Mouse (Mus musculus): ENCODE data around the gene Nup133.

Gene Nup133

DNA sequence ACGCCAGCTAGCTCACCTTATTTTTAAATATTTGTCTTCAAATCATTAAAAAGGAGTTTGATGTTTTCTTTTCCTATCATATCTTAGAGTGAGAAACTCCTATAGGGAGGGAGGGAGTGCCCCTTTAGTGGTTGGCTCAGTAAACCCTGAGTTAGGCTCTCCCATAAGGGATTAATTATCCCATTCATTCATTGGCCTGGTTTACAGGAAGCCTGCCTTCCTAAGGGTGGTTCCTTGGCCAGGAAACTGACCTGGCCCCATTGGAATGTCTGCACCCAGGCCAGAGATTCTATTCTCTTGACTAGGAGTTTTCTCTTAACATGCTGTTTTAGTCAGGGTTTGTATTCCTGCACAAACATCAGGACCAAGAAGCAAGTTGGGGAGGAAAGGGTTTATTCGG, 61.1 kb downstream of the Nup133 start:
- DNase-seq (ENCODE audit: low spot score in 2 of 2), result no peak

DNA sequence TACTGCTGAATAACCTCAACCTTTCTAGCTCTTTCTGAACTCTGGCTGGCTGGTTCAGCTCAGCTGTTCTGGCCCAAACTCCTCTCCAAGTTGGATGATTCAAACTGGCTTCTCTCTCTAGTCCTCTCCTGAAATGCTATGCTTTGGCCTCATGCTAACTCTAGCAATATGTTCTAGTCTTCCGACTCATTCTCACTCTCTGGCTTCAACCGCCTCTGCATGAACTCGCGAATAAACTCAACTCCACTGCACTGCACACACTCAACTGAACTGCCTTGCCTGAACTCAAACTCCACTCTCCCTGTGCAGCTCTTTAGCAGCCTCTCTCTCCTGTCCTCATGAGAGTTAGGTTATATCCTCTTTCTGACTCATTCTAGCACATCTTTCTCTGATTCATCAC, 61.9 kb downstream of the Nup133 start:
- no peak for DNase-seq (ENCODE audit: low spot score in 2 of 2)

DNA sequence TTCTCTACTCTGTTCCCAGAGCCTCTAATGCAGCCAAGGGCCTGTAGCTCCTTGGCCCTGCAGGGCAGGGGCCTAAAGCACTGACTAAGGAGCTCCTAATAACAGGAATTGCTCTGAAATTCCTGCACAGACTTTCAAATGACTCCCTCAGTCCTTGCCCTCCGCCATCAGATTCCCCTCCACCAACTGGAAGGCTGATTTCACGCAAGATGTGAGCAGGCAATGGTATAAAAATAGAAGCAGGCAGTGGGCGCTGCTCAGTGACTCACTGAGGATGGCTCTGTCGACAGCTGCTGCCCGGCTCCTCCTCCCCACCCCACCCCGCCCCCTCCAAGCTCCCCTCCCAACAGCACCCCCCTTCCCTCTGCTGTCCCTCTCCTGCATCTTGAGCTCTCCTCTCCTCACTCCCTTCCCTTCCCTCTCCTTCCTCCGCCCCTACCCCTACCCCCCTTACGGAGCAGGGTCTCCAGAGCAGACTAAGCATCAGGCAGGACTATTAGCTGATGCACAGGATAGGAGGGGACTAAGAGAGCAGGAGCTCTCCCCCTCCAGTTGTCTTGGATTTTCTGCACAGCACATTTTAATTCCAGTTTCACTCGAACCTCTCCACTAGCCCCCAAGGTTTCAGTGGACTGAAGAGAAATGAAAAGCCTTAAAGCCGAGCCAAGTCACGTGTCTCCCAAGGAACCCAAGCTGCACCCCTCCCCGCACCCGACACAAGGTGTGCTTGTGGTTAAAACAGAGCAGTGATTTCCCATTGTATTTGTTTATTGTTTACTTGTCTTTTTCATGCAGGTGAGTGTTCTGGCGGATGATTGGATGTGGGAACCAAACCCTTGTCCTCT, 64.1 kb downstream of the Nup133 start:
- DNase-seq (ENCODE audit: low spot score in 2 of 2), result no peak

DNA sequence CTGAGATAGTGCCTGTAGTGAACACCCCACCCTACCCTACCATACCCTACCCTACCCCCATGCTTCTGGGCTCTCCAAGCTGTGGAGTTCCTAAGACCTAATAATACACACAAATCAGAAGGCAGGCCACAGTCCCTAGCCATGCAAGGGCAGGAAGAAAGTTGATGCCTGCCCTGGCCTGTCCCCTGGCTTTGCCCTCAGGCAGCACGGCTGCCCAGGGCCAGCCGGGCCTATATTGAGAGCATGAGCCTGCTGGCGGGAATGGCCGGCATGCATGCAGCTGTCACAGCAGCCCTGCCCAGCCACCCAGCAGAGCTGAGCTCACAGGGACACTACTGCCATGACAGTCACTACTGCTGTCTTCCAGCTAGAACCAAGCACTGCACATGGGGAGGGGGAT, 66.0 kb downstream of the Nup133 start:
- DNase-seq (ENCODE audit: low spot score in 2 of 2), result no peak

DNA sequence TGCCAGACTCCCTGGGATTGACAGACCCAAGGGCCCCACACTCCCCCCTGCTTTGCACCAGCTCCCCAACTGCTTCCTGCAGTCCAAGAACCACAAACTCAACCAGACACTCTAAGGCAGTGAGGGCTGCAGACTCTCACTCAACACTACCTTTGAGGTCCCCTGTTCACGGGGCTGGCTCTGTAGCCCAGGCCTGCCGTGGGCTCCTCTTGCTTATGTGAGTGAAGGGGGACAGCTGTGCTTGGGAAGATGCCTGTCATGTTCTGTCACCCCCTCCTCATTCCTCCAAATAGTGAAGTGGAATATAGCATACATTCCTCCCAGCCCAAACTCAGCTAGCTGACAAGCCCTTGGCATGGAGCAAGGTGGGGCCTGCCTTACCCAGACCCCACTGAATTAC, 66.7 kb downstream of the Nup133 start:
- no peak for DNase-seq (ENCODE audit: low spot score in 2 of 2)

DNA sequence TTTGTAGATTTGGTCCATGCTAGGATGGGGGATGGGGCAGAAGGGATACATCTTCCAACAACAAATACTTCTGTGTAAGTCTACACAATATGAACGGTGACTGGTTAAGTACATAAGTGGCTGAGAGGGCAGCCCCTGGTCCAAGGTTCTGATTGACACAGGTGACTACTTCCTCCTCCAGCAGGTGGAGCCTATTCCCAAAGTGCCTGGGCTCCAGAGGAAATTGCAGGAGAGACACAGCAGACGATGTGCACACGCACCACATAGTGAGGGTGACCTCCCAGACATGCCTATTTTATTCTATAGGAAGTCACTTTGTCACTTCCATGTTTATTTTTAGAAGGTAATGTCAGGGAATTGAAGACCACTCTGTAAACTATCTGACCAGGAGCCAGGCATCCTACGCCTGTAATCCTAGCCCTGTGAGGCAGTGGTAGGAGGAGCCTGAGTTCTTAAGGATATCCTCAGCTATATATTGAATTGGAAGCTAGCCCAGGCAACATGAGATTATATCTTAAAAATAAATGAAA, 68.2 kb downstream of the Nup133 start:
- no peak for DNase-seq (ENCODE audit: low spot score in 2 of 2)

DNA sequence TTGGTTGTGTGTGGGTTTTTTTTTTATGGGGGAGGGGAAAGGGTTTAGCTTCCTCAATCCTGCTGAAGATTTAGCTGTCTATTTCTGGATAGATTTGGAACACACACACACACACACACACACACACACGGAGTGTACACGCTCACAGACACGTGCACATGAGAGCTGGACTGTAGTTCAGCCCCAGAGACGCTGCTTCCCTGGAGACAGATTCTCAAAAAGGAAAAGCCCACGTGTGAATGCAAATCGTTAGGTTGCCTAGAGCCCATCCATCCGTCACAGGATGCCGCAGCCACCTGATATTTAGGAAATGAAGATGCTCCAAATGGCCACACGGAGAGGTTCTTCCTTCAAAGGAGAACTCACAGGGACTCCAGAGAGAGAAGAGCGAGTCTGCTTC, 68.8 kb downstream of the Nup133 start:
- DNase-seq (ENCODE audit: low spot score in 2 of 2), result no peak

DNA sequence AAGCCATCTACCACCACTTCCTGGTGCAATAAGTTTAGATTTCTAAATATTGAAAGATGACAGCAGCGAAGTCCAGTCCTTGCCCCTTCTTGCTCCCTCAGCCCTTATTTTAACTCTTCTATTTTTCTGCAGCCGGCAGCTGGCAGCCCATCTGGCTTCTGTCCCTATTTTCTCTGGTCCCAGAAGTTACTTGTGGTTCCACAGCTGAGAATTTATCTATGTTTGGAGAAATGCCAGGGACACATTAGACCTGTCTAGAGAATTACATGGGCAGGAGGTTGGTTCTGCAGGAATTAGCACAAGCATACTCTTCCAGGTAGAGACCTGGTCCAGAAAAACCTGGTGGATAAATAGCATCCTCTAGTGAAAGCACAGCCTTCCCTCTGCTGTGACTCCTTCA, 71.2 kb downstream of the Nup133 start:
- no peak for DNase-seq (ENCODE audit: low spot score in 2 of 2)

DNA sequence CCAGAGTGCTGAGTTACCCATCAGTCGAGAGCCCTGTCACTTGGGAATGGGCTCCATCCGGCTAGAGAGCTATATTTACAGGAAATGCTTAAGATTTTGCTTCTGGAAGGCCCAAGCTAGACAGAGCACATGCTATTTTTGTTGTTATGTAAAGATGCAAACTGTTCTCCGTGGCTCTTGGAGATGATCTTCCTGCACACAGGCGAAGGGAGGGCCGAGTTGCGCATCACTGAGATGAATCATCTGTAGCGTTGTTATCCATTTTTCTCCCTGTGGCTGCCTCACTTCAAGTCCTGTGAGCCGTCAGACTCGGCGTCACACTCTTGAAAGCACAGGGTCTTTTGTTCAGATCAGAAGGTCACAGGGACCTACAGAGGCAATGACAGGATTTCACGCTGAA, 74.7 kb downstream of the Nup133 start:
- no peak for DNase-seq (ENCODE audit: low spot score in 2 of 2)

DNA sequence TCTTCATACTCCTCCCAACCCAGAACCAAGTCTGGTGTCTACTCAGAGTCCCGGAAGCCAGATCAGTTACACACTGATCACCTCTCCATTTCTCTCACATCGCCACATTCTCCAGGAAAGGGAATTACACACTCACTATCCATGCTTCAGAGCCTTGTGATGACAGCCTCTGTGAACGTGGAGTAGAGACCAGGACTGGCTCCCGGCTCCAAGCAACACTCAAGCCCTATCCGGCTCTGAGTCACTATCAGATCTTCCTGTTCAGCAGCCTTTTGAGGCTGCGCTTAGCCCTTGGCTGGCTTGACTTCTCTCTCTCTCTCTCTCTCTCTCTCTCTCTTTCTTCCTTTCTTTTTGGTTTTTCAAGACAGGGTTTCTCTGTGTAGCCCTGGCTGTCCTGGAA, 75.7 kb downstream of the Nup133 start:
- no peak for DNase-seq (ENCODE audit: low spot score in 2 of 2)

DNA sequence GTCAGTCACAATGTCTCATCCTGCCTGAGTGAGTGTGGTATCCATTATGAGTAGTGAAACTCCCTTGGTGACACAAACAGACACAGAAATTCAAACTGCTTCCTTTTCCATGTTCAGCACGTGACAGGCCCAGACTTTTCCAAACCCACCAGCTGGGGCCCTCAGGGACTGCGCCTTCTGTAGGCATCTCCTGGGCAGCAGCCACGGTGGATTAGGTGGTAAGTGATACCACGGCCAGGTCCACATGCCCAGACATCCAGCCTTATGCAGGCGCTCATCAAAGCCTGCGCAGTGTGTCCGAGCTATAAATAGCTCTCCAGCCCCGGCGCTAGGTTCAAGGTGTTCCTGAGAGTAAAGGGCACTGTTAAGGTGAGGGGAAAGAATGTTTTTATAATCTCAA, 77.0 kb downstream of the Nup133 start:
- no peak for DNase-seq (ENCODE audit: low spot score in 2 of 2)

DNA sequence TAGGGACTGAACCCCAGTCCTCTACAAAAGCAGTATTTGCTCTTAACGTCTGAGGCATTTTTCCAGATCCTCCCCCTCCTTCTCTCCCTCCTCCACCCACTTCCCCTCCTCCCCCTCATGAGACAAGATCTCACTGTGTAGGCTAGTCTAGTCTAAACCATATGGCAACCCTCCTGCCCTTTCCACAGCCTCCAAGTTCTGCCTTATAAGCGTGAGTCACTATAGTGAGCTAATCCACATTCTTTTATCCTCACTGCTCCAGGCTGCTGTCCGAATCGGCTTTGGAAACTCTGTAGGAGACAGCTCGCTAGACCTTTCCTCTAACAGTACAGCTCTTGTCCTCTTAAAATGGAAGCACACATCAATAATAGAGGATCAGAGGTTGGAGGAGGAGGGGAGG, 82.1 kb downstream of the Nup133 start:
- DNase-seq (ENCODE audit: low spot score in 2 of 2), result no peak

DNA sequence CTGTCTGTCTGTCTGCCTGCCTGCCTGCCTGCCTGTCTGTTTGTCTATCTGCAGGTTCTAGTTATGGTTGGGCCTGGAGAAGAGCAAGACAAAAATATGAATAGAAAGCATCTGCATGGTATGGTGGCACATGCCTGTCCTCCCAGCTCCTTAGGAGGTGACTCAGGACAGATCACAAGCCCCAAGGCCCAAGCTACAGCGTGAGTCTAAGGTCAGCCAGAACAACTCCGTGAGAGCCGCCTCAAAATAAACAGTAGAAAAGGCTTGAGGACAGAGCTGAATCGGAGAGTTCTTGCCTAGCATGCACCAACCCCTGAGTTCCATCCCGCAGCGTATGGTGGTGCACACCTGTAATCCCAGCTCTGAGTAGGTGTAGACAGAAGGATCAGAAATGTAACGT, 83.3 kb downstream of the Nup133 start:
- no peak for DNase-seq (ENCODE audit: low spot score in 2 of 2)

DNA sequence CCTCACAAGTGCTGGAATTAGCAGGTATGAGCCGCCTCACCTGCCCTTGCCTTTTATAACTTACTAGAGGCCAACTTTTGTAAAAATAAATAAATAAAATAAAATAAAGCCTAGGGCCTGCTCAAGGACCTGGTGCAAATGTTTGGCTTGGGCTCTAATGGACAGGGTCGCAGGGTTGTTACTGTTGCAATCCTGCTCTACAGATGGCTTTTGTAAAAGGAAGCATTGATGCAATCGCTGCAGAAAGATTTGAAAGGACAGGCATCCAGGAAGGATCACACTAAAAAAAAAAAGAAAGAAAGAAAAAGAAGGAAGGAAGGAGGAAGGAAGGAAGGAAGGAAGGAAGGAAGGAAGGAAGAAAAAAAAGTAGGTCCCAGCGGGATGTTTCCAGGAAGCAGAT, 88.7 kb downstream of the Nup133 start:
- no peak for DNase-seq (ENCODE audit: low spot score in 2 of 2)

DNA sequence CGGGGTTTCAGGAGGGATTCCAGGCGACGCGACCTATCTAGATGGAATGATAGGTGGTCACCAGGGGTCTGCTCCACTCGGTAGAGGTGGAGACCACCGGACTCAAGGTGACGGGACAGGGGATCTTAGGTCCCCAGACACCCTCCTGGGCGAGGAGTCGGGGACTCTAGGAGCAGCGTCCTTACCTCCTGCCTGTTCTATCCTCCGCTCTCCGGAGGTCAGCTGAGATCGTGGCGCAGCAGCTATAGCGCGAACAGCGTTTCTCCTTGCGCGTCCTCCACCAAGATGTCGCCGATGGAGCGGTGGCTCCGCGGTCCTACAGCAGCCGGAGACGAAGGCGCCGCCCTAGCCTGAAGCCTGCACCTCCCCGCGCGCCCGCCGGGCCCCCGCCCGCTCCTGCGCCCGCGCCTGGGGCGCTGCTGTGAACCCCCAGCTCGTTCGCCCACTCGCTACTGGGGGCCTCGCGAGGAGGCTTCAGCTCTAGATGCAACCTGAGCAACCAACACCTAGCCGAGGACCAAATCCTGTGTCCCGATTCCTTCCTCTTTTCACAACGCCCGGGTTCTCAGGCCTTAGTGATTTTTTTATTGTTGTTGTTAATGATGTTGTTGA, 89.3 kb downstream of the Nup133 start, which contains the start of gene Ccsap:
Gene Ccsap (minus strand): TSS at position 562 of the 612 bp plus-strand sequence.
- peak; percentile 27 to 41 for DNase-seq (ENCODE audit: low spot score in 2 of 2)

DNA sequence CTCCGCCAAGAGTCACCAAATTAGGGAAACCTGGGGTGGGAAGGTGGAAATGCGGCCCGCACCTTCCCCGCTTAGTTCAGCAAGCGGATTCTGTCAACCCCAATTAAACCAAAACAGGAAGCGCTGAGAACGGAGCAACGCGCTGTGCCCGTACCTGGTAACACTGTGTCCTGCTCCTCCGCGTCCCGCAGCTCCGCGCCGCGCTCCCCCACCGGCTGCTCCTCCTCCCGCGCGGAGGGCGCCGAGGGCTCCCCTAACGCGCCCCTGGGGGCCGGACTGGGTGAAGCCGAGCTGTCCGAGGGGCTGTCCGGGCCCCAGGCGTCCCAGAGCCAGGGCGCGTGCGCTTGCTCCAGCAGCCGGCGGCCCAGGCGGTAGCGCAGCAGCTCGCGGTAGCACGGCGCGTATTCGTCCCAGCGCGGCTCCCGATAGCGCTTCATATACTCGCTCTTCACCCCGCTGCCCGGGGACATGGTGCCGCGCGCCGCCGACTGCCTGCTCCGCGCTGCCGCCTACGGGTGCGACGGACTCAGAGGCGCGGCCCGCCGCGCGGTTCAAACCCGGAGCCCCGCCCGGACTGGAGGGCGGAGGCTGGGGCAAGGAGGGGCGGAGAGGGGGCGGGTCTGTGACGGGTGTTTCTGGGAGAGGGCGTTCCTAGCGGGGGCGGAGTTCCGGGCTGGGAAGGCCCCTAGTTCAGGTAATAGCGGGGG, 90.0 kb downstream of the Nup133 start:
- peak; percentile 91 to 92 for DNase-seq (ENCODE audit: low spot score in 2 of 2)

DNA sequence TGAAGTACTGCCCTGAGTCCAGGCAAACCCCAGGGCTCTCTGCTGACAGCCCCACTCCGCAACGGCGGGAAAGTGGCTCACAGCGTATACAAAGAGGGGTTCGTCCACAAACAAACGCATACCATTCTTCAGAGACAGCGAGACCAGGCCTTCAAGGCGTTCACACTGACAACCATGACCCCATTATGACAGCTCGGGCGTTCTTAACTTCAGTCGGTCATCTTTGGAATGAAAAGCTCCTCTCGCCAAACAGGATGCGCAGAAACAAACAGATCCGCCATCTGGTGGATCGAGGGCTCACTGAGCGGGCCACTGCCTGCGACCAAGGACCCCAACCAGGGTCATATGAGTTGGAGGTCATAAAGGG, 90.5 kb downstream of the Nup133 start:
- DNase-seq (ENCODE audit: low spot score in 2 of 2), result no peak

DNA sequence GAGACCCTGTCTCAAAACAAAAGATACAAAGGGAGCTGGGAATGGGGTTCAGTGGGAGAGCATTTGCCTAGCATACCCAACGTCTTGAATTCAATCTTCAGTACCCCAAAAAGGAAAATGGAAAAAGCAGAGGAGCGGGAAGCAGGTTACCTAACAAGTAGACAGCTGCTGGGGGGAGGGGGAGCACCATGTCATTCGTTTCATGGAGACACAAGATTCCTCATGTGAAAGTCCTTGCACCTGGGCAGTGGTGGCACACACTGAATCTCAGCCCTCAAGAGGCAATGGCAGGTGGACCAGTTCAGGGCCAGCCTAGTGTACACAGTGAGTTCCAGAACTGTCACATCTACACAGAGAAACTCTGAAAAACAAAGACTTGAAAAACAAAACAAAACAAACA, 91.7 kb downstream of the Nup133 start:
- DNase-seq (ENCODE audit: low spot score in 2 of 2), result no peak

DNA sequence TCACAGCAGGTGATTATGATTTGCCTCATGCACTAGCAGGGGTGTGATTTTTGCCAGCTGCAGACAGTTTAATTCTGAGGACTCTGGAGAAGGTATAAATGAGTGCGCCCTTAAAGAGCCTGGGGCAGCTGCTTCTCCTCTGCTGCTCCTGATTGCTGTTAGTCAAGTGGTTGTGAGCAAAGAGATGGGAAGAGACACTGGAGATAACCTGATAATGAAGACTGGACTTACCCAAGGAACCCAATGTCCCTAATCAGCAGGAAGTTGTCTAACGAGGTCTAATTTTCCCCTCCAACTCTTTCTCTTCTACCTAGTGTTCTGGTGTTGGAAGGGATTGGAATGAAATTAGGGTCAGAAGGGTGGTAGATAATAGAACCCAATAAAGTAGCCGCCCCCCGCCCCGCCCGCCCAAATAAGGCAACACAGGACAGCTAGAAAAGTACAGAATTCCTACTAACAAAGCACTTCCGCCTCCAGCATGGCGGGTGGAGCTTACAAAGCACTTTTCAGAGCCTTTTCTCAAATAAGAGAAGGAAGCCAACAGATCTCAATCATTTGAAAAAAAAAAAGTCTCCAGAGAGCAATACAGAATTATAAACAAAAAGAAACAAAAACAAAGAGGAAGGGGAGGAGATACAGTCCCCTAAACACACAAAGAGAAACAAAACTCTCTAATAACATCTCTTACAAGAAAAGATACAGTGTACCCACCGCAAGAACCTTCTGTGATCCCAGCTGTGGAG, 94.2 kb downstream of the Nup133 start:
- DNase-seq (ENCODE audit: low spot score in 2 of 2), result no peak

DNA sequence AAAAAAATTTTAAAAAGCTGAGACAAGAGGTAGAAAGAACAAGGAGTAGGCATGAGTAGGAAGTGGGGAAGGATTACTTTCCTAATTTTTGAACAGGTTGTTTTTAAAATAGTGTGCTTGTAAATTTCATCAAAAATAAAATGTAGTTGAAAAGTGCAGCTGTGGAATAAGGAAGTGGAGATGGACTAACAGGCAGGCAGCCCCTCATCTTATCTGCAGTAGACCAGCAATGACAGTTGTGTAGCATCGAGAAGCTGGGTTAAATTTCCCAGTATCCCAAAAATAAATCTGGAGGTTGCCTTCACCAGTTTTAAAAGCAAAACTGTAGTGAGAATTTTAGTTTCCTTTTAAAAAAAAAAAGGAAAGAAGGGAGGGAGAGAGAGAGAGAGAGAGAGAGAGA, 94.8 kb downstream of the Nup133 start:
- no peak for DNase-seq (ENCODE audit: low spot score in 2 of 2)

DNA sequence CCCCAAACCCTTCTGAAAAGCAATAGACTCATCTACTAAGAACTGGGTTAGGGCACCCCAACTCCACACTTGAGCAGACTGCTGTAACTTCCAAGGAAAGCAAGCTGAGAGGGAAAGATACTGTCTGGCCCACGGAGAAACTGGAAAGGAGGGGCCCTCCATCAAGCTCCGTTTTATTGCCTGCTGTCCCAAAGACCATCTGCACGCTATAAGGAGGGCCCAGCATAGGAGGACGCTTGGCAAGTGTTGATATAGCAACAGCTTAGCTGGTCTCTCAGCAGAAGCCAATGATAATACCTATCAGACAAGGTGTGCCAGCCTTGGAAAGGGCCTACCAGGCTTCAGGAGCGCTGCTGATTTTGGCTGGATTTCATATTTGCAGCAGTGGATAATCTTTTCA, 97.5 kb downstream of the Nup133 start:
- no peak for DNase-seq (ENCODE audit: low spot score in 2 of 2)

DNA sequence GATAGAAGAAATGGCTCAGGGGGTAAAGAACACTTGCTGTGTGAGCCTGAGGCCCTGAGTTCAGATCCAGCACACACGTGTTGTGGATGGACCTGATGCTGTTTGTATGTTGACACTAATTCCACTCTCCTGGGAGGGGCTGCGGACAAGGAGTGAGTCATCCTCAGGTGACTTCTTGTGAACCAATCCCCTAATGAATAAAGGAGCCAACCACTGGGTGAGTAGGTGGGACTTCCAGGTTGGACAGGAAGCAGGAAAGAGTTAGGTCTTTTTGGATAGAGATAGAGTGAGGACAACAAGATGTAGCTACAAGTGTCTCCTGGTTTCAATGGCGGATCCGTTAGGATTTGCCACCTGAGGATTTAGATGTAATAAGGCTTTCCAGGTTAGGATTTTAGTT, 99.7 kb downstream of the Nup133 start:
- DNase-seq (ENCODE audit: low spot score in 2 of 2), result no peak

Data from spleen, postnatal 36 days (tissue).